Mouse (Mus musculus) sigmoid colon, adult 10 weeks (tissue): Measurements from ENCODE around the gene Atp5g2. TPM values are rescaled to one million over a fixed set of nuclear protein-coding genes. Genes with fewer than 3 reads are reported as not detected.

Experiments used
- polyA plus RNA-seq: library from polyadenylated mRNA; stranded (reverse); fragments of 350-450 nt; fragmentation: Illumina TruSeq; extraction: RNeasy Lipid Tissue Mini Kit (QIAGEN cat#74804); gene quantifications from one replicate; pipeline ENCODE4 v1.2.3, GENCODE M21; 2014; ENCODE audit warnings: low read depth, low replicate concordance

Gene Atp5g2
- 29.6 TPM for polyA plus RNA-seq

GRCm38 (mm10) chr15:102672215-102673071 is at the start of gene Atp5g2:
Gene Atp5g2 (minus strand): TSS chr15:102672352.

GRCm38 (mm10) chr15:102624970-102625686 is 47.0 kb downstream of the Atp5g2 start, which contains the start of the genes Gm28047 and Atf7:
Gene Gm28047 (minus strand): TSS chr15:102625067.
Gene Atf7 (minus strand): TSS chr15:102625464.

Other genes with a start within 250 kb of the Atp5g2 start
- not detected for gene Amhr2, start 227.0 kb downstream of the Atp5g2 start, polyA plus RNA-seq
- gene Prr13, start 213.3 kb downstream of the Atp5g2 start, polyA plus RNA-seq: 196 TPM
- 677 TPM for gene Pcbp2, start 201.8 kb downstream of the Atp5g2 start, polyA plus RNA-seq
- gene Gm10337, start 168.6 kb downstream of the Atp5g2 start, polyA plus RNA-seq: not detected
- 1.5 TPM for gene Map3k12, start 155.3 kb downstream of the Atp5g2 start, polyA plus RNA-seq
- gene Tarbp2, start 154.2 kb downstream of the Atp5g2 start, polyA plus RNA-seq: 2.9 TPM
- 0.95 TPM for gene Npff, start 147.4 kb downstream of the Atp5g2 start, polyA plus RNA-seq
- not detected for gene Gm28047, start 47.3 kb downstream of the Atp5g2 start, polyA plus RNA-seq
- gene Atf7, start 46.9 kb downstream of the Atp5g2 start, polyA plus RNA-seq: 49.9 TPM
- gene Calcoco1, start 49.8 kb upstream of the Atp5g2 start, polyA plus RNA-seq: 43.3 TPM
- not detected for gene Hoxc13, start 248.8 kb upstream of the Atp5g2 start, polyA plus RNA-seq